Comparison of ENCODE assay signal across 24 mouse cellular contexts in genomic region chr12:15244966-15245365, GRCm38 (mm10).
"Had no signal": no experiment of that assay in that cellular context is flagged by ENCODE, and none has a peak within 500 bp of the region (broad histone marks: within the 10 kb centered on the region; RNA-seq: fewer than 3 reads in every experiment).

No protein-coding gene starts in this region.

- H3K4me2 ChIP-seq: heart, embryonic 11.5 days; heart, embryonic 13.5 days; heart, embryonic 15.5 days; hindbrain, embryonic 13.5 days; hindbrain, embryonic 15.5 days; limb, embryonic 13.5 days; limb, embryonic 15.5 days; liver, embryonic 12.5 days had no signal

- H3K9me3 ChIP-seq: heart, embryonic 13.5 days; heart, embryonic 15.5 days; hindbrain, embryonic 13.5 days; hindbrain, embryonic 15.5 days; limb, embryonic 13.5 days; limb, embryonic 15.5 days; liver, embryonic 12.5 days had no signal

- ATAC-seq: forebrain, postnatal 0 days; hindbrain, postnatal 0 days; intestine, embryonic 16.5 days; liver, embryonic 12.5 days had no signal

- DNase-seq: forebrain, postnatal 0 days; gastrocnemius, postnatal 14 days; gastrocnemius, postnatal 36 days; heart, adult 11 months; heart, adult 2 months; heart, postnatal 14 days; heart, postnatal 36 days; kidney, adult 11 months; kidney, postnatal 10 days; kidney, postnatal 36 days; layer of hippocampus, adult 9-11 months; layer of hippocampus, postnatal 36 days; left cerebral cortex, postnatal 4 days had no signal

- H3K36me3 ChIP-seq: heart, embryonic 13.5 days; heart, embryonic 15.5 days; hindbrain, embryonic 13.5 days; hindbrain, embryonic 15.5 days; limb, embryonic 13.5 days; limb, embryonic 15.5 days; liver, embryonic 12.5 days had no signal

- H3K4me1 ChIP-seq: heart, embryonic 13.5 days; heart, embryonic 15.5 days; hindbrain, embryonic 13.5 days; hindbrain, embryonic 15.5 days; limb, embryonic 13.5 days; limb, embryonic 15.5 days; liver, embryonic 12.5 days had no signal

- H3K4me3 ChIP-seq: heart, adult 2 months; heart, embryonic 13.5 days; heart, embryonic 15.5 days; hindbrain, embryonic 13.5 days; hindbrain, embryonic 15.5 days; limb, embryonic 13.5 days; limb, embryonic 15.5 days; liver, embryonic 12.5 days had no signal

- H3K27me3 ChIP-seq: heart, embryonic 13.5 days; heart, embryonic 15.5 days; hindbrain, embryonic 13.5 days; hindbrain, embryonic 15.5 days; limb, embryonic 13.5 days; limb, embryonic 15.5 days; liver, embryonic 12.5 days had no signal

- H3K27ac ChIP-seq: heart, adult 2 months; heart, embryonic 13.5 days; heart, embryonic 15.5 days; hindbrain, embryonic 13.5 days; hindbrain, embryonic 15.5 days; hindbrain, postnatal 0 days; limb, embryonic 13.5 days; limb, embryonic 15.5 days; liver, embryonic 12.5 days; liver, embryonic 14.5 days had no signal

- H3K9ac ChIP-seq: forebrain, postnatal 0 days; heart, embryonic 13.5 days; heart, embryonic 15.5 days; hindbrain, embryonic 13.5 days; hindbrain, embryonic 15.5 days; limb, embryonic 13.5 days; limb, embryonic 15.5 days; liver, embryonic 12.5 days; liver, embryonic 14.5 days had no signal
